Mouse (Mus musculus): ENCODE measurements around the gene Elk4. TPM values are rescaled to one million over a fixed set of nuclear protein-coding genes. Genes with fewer than 3 reads are reported as not detected.

The Elk4 gene
- total RNA-seq, 4 experiments from 2014 or later = 54.1 to 63.5 (median 58.5) TPM

DNA sequence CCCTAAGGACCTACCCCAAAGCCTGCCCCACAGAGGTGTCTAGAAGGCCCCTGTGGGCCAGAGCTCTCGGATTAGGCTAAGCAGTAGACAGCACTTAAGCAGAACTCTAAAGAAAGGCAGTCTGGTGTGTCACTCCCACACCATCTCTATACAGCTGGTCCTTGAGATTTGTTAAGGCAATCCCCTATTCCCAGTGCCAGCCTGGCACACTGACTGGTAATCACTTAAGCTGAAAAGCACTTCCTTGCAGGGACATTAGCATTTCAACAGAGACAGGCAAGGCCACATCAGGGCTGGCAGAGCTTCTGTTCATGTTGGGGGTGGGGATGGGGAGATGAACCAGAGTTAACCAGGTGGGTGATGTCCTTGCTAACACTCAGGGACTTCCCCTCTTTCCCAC is 57.6 kb downstream of the Elk4 start:
- no peak for DNase-seq (ENCODE audit: low spot score in 2 of 2)

DNA sequence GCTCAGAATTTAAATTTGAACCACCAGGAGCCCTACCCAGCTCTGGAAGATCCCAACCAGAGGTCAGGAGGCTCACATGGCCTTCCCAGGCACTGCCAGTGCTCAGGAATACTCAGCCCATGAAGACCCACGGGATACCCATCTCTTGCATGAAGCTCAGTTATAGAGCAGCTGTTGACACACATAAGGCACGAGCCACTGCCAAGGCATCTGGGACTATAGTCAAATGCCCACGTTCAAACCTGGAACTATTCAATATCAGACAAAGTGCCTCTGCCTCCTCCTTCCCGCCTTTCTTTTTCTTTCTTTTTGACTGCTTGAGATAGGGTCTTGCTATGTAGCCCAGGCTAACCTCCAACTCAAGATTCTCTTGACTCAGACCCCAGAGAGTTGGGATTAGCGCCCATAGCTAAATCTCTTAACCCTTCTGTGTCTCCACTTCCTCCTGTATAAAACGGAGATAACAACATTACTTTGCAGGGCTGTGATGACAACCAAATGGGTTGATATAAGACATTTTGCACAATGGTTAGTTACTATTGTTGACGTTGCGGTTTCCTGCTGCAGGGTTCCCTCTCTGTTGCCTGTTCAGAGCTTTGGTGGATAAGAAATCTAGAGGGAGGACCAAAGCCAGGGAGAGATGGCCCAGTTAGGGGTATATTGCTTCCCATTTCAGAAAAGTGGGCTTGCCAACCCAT is 58.2 kb downstream of the Elk4 start:
- no peak for DNase-seq (ENCODE audit: low spot score in 2 of 2)

DNA sequence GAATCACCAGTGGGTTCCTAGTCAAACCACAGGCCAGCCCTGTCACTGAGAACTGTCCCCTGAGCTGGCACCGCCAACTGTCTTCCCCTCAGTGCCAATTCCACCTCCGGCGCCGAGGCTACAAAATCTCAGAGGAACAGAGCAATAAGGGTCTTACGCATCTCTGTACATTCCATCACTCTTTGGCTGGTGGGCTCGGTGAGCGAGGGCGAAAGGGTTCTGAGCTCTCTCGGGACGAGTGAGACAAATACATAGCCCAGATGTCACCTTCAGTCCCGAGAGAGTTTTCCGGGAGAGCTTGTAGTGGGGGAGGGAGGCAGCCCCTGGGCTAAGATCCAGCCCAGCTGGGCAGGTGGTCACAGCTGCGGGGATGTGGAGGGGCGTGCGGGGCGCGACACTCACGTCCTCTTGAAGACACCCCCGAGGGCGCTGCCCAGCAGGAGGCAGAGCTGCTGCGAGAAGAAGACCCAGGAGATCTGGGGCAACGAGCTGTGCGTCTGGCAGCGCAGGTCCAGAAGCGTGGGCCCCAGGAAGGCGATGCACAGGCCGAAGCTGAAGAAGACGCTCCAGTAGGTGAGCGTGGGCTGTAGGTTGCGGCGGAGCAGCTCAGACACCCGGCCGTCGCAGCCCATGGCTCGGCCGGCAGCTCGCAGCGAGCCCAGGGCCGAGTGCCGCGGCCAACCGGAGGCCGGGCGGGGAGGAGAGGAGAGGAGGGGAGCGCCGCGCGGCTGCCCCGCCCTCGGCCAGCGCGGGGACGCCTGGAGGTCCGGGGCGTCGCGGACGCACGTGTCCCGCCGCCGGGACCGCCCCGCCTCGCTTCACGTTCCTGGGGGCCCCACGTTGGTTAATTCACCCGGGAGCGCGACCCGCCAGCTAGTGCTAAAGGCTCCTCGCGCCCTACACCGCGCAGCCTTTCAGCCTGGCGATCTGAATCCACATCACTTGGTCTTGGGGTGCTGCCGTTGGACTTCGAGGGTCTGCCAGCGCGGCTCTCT is 60.2 kb downstream of the Elk4 start, which contains the start of gene Mfsd4a:
Gene Mfsd4a, minus strand, starts transcription at position 802 of the 995 bp plus-strand sequence.
- peak; percentile 37 to 56 for DNase-seq (ENCODE audit: low spot score in 2 of 2)

DNA sequence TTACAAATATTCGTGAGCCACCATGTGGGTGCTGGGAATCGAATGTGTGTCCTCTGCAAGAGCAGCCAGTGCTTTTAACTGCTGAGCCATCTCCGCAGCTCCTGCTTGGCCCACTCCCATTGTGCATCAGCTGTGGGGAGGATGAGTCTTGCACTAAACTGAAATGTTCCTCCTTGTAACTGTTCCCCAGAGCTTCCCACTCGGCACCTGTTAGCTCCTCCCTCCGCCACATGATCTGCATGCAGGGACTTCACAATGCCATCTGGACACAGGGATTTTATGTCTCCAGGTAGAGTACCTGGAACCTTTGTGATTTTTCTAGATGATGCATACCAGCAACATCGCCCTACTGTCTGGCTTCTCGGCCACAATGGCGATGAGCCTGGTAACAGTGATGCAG is 62.0 kb downstream of the Elk4 start:
- peak in 1 of 2 experiments; percentile 42 for DNase-seq (ENCODE audit: low spot score in 2 of 2)

DNA sequence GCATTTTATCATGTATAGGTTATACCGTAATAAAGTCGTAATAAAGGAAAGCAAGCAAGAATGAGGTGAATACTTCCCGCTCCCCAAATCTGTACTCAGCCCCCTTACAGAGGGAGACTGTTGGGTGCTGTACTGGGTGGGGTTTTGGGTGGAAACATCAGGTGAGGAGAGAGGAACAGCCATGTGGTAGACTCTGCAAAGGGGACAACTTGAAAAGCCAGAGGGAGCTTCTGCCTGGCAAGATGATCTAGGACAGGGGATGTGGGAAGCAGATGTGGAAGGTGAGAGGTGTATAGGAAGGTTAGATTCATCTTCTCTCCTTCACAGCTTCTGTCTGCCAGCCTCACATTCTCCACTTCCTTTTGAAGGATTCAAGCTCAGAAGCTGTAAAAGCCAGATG is 63.3 kb downstream of the Elk4 start:
- DNase-seq (ENCODE audit: low spot score in 2 of 2) = no peak

DNA sequence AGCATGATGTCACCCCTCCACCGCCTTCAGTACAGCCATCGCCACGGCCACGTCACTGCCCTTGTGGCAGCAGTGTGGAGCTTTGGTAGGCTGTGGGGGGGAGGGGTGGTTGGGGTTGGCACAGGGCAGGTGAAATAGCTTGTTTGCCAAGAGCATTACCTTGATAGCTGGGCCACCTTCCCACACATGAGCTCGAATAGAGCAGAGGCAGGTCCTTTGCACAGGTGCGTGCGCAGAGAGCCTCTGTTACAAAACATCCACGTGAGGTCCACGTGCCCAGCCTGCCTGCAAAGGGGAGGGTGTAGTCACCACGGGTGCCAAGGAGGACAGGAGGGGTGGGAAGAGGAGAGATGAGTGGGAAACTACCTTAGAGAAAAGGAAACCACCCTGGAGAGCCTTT is 68.2 kb downstream of the Elk4 start:
- DNase-seq (ENCODE audit: low spot score in 2 of 2) = no peak

DNA sequence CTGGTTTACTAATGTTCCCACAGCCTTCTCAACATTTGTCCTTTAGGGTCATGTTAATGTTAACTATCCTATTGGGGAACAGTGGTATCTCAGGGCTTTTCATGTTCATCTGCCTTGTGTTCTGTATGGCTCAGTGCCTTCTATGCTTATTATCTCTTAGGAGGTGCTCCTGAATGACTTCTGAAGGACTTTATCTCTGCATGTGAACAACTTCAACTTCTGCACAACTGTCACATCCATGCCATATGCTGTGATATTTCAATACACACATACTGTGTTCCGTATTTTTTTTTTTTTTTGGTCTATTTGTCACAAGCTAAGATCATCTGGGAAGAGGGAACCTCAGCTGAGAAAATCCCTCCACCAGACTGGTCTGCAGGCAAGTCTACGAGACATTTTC is 71.0 kb downstream of the Elk4 start:
- DNase-seq (ENCODE audit: low spot score in 2 of 2) = no peak

Other genes starting within 250 kb of the Elk4 start
- gene Pm20d1, start 210.2 kb upstream of the Elk4 start, total RNA-seq (2022) = 1 to 10 TPM; 2.1 to 3.3 (median 2.4) TPM
- 10 to 100 TPM; 49.4 to 56.1 (median 53.7) TPM for gene Slc41a1, start 180.1 kb upstream of the Elk4 start, total RNA-seq (2022)
- gene Rab29, start 140.4 kb upstream of the Elk4 start, total RNA-seq (2022) = 1 to 10 TPM; 4.7 to 6.7 (median 6.1) TPM
- 100 to 1,000 TPM; 142 to 178 (median 163) TPM for gene Nucks1, start 97.1 kb upstream of the Elk4 start, total RNA-seq (2022)
- 1 to 10 TPM in 1 of 4 experiments, under 1 TPM in 3; 0.65 to 1.9 (median 0.79) TPM for gene Slc45a3, start 44.6 kb upstream of the Elk4 start, total RNA-seq (2022)
- gene Mfsd4a, start 60.5 kb downstream of the Elk4 start, total RNA-seq (2022) = 100 to 1,000 TPM in 1 of 4 experiments, 10 to 100 TPM in 3; 77.0 to 100 (median 85.0) TPM
- 10 to 100 TPM; 29.2 to 42.7 (median 35.9) TPM for gene Cdk18, start 132.1 kb downstream of the Elk4 start, total RNA-seq (2022)
- 1 to 10 TPM; 7.0 to 9.5 (median 8.1) TPM for gene Lemd1, start 183.8 kb downstream of the Elk4 start, total RNA-seq (2022)
- 1 to 10 TPM; 4.6 to 5.7 (median 4.7) TPM for gene AC124108.1, start 183.8 kb downstream of the Elk4 start, total RNA-seq (2022)
- gene Gm10188, start 222.2 kb downstream of the Elk4 start, total RNA-seq (2022) = not detected

Measured in left cerebral cortex, adult 8-10 months (tissue).